Mouse (Mus musculus): ENCODE measurements around the gene Bcar1.

Bcar1 gene

DNA sequence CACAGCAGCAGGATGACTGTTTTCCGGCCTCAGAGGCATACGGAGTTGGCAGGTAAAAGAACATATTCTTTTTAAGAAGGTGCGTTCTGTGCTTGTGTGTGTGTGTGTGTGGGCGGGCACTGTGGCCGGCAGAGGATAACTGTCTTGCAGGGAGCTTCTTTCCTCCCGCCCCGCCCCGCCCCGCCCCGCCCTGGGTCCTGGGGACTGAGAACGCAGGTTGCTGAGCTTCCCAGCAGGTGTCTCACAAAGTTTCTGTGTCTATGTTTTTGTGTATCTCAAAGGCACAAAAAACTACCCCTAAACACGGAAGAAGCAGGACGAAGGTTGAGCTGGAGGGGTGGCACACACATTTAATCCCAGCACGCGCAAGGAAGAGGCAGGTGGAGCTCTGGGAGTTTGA is 25.7 kb upstream of the Bcar1 start:
- DNase-seq = no peak

DNA sequence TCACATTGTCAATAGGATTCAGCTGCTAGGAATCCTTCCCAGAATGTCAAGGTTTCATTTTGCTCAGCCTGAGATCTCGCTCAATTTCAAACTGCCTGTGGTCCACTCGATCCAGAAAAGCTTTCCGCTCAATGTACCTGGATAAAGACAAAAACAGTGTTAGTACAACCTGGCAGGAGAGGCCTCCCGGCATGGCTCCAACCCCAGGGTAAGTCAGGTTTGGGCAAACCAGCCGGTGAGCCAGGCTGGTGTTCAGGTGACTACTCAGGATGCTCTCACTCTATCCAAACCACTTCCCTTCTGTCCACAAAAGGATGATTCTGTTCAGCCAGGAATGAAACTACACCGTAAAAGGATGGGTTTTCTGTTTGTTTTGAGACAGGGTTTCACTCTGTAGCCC is 25.0 kb upstream of the Bcar1 start:
- no peak for DNase-seq

- no peak for DNase-seq
Measured at GRCm38 (mm10) chr8:111765616-111766015, 22.0 kb upstream of the Bcar1 start.

DNA sequence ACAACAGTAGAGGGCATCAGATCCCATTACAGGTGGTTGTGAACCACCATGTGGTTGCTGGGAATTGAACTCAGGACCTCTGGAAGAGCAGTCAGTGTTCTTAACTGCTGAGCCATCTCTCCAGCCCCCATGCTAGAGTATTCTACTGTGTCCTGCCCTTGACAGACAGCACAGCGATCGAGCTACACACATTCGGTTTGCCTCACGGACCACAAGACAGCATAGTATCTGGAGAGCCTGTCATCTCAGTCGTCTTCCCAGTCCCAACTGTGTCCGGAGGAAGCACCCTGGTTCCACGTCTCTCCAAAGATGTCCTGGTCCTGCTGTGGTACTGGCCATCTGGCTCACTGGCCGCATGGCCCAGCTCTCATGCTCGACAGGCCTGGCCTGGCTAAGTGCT is 21.5 kb upstream of the Bcar1 start:
- DNase-seq = no peak

GRCm38 (mm10) chr8:111760708-111761107 is 17.1 kb upstream of the Bcar1 start:
- DNase-seq = no peak

DNA sequence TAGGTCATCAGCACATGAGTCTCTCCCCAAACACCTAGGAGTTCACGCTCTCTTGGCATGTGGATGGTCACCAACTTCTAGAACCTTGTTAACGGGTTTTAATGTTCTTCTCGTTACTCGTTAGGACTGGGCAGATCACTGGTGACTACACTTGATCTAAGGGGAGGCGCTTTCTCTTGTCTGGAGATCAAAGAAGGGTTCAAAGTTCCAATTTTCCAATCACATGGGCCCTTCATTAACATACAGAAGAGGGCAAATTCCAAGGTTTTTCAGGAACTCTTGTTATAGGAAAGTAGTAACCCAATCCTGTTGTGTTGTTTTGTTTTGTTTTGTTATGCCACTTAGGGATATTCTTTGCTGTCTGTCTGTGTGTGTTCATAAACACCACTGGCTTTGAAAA is 15.2 kb upstream of the Bcar1 start:
- no peak for DNase-seq

DNA sequence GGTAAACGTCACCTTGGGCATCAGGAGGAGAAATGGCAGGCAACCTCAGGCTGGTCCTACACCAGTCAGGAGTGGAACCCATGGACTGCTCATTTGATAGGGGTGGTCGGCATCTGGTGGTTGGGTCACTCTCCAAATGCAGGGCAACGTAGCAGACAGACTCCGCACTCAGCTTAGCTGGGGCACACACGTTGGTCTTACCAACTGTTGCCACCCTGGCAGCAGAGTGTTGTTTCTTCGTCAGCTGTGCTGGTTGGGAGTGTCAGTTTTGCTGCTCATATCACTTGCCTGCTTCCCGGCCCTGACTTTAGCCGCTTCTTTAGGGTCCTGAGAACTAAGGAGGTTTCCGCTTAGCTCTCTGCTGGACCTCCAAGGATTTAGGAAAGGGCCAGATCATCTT is 14.0 kb upstream of the Bcar1 start:
- DNase-seq = no peak

DNA sequence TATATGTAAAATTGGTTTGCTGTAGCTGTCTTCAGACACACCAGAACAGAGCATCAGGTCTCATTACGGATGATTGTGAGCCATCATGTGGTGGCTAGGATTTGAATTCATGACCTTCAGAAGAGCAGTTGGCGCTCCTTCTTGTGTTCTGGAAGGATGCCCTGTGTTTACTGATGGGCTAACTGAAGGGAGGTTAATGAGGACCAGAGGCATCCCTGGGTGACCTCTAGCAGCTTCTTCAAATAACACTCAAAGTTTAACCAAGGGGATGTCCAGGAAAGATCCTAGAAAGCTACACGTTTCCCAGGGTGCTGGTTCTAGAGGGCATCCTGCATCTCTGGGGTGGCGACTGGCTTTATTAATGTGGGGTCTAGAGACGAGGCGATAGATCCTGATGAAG is 11.1 kb upstream of the Bcar1 start:
- no peak for DNase-seq

DNA sequence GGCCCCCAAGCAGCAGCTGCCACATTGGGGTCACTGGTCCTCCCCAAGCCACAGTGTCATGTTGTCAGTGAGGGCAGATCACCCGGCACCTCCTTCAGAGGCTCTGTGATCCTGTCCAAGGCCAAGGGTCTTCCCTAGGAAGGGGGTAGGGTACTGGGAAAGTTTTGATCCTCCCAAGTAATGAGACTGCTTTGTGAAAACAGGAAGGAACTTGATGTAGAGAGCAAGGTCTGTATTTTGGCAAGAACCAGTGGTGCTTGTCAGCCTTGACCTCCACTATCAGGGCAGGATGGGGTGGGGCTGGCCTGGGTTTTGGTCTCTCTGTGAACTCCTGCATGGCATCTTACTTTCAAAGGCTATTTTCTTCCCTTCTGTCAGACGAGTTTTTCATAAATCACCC is 10.5 kb upstream of the Bcar1 start:
- no peak for DNase-seq

DNA sequence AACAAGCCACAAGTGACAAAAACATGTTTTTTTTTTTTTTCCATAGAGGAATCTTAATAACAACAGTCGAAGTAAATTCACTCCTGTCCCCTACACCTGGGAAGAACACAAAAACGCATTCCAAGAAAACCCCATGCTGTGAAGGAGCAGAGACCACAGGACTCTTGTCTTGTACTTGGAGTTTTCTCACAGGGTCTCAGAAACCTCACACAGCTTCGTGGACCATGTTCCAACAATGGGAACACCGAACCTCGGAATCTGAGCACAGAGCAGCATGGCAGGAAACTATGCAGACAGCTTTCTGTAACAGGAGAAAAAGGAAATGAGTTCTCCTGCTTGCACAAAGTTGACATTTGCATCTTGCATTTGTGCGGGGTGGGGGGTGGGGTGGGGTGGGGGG is 5.2 kb upstream of the Bcar1 start:
- no peak for DNase-seq

DNA sequence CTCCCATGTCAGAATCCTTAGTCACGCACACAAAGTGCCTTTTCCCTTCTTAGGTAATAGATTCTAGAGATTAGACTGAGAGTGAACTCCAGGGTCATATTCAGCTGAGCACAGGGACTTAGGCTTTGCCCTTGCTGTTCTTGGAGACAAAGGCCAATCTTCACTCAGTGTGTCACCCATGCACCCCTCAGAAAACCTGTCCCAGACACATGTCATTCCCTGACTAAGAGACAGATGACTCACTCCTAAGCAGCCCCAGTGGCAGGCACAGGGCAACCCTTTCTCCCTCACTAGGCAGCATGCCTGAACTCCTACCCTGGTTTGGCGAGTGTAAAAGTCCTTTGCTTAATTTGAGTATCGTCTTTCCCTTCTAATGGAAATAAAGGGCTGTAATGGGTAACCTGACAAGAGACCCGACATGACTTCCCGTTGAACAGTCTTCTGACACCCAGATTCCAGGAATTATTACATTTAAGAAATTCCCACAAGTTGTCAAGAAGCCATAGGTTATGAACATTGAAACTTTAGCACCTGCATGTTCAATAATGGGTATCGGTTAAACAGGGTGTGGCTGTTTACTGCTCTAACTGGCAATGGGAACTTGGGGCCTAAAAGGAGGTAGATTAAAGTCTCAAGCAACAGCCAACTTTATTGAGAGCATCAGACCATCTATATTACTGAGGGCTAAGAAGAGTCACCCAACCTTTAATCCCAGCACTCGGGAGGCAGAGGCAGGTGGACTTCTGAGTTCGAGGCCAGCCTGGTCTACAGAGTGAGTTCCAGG is 4.4 kb upstream of the Bcar1 start:
- no peak for DNase-seq

DNA sequence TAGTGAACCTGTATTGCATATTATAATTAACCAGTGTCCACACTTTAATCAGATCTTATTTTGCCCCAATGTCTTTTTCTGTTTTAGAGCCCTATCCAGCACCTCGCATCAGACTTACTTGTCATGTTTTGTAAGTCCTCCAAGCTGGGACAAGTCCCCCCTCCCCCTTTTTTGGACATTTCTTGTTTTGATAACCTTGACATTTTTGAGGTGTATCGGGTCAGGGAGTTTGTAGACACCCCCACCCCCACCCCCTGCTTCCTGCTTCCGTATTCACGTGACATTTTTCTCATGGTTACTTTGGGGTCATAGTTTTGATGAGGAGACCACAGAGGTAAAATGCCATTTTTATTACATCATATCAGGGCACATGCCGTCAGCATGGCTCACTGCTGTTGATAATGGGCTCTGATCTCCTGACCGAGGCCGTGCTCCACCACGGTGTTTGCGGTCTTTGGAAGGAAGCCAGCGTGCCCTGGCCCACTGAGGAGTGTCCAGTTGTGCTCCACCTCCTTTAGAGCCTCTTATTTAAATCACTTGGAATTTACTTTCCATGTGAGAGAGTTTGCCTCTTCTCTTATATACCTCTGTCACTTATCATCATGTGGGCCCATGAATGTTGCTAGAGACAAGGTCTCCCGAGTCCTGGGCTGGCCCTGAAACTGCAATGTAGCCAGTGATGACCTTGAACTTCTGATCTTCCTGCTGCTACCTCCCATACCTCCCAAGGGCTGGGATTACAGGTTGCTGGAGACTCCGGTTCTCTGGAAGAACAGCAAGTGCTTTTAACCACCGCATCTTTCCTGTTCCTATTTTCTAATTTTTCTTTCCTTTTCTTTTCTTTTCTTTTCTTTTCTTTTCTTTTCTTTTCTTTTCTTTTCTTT is 3.2 kb upstream of the Bcar1 start:
- DNase-seq = no peak

DNA sequence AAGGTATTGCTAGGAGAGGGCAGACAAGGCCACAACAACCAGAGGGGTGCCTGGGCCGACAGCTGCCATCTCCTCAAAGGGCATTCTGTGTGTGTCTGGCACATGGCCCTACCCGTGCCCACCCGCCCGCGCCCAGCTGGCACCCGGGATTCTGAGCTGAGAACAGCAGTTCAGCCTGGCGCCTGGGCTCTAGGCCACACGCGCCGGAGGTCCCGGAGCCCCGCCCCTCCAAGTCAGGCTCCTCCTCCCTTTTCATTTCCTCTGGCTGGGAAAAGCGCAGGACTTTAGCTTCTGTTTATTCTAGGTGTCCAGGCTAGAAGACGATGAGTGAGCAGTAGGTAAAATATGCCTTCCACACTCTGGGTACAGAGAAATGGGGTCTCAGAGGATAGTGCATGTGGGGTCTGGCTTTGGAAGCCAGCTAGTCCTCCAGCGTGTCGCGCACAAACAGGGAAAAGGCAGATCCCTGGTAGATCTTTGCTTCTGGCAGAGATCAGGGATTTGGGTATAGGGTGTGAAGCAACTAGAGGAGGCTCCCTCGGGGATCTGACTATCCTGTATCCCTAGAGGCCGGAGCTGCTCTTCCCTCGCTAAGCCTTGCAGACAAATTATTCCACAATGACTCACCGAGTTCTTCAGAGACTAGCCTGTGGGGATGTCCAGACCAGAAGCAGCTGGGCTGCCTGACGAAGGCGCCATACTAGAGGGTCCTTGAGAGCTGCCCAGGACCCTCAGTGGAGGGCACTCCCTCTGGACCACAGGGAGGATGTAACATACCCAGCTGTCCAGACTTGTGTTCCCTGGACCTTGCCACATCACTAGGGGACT is 2.2 kb upstream of the Bcar1 start:
- DNase-seq = peak in 1 of 2 experiments; percentile 23

GRCm38 (mm10) chr8:111745086-111745485 is 1.5 kb upstream of the Bcar1 start:
- DNase-seq = no peak

DNA sequence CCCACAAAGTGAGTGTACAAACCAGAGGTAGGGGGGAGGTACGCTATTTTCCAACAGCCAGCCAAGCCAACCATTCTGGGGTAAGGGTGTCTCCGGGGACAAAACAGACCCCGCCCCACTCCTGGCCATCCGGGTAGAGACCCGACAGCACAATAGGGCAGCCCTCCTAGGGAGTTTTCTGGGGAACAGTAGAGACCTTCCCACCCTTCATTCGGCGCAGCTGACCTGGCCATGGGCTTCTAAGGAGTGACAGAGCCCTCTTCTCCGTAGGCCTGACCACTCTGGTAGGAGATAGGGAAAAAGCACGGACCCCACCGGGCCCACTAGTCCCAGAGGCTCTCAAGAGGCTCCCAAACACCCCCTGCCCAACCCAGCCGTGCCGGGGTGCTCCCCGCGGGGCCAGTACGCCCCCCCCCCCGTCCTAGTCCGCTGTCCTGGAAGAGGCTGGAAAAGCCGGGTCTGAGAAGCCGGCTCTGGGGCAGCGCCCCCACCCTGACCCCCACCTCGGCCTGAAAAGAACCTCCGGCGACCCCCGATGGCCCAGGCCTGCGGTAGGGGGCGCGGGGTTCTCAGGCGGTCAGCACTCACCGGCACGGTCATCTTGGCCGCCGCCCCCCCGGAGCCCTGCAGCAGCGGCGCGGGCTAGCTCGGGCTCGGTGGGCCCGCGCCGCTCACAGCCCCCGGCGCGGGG is 363 bp downstream of the Bcar1 start:
- no peak for DNase-seq

DNA sequence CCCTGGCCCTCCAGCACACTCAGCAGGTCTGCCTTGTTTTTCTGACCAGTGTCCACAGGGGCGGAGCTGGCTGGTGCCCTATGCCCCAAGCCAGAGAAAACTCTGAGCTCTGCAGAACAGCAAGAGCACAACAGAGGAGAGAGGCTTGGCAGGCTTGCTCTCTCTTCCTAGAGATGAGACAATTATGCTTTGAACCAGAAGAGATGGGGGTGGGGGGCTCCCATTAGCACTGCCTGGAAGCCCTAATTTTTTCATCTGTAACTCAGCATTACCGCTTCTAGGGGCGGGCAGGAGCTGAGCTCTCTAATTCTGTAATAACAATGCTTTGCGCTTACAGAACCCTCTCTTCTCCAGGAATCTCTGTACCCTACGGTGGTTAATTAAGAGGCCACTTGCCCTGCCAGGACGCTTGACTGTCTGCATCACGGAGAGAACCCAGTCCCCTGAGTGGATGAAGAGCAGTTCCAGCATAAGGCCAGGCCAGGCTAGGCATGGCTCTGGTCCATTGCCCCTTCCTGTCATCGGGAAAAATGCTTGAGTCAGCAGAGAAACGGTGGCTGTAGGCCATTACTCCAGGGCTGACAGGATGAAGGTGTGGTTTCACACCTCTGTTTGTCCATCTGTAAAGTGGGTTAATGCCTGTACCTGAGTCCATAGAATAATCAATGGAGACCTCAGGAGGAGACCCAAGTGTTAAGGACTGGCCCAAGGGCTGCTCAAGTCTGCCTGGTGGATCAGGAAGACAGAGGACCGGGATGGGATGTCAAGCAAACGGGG is 1.2 kb downstream of the Bcar1 start:
- no peak for DNase-seq

- DNase-seq = no peak
Measured at GRCm38 (mm10) chr8:111741556-111741955, 2.1 kb downstream of the Bcar1 start.

- DNase-seq = no peak
Measured at GRCm38 (mm10) chr8:111740994-111741393, 2.6 kb downstream of the Bcar1 start.

GRCm38 (mm10) chr8:111740301-111740711 is 3.3 kb downstream of the Bcar1 start:
- no peak for DNase-seq

GRCm38 (mm10) chr8:111739604-111740003 is 4.0 kb downstream of the Bcar1 start:
- DNase-seq = no peak

- no peak for DNase-seq
Measured at GRCm38 (mm10) chr8:111738867-111739266, 4.7 kb downstream of the Bcar1 start.

DNA sequence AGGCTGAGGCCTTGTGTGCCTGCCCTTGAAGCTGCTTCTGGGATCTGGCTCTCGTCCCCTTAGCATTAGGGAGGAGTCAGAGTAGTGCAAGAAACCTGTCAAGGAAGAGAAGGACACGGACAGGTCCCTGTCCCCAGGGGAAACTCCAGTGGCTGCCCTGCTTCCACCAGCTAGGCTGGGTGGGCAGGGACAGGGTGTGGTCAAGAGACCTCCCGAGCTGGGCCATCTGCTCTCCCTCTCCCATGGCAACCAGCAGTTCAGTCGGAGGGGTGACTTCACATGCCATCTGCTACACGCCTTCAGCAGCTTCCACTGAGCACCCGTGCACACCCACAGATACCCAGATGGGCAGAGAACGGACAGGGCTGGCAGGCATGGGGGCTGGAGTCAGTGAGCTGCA is 7.3 kb downstream of the Bcar1 start:
- no peak for DNase-seq
